Mouse (Mus musculus): ENCODE data around the gene Hist1h3d.
"Not testable (repeated sequence)": the region's sequence is repeated elsewhere in the genome, so short reads cannot be mapped to it uniquely, and the experiment has no call there.

Gene Hist1h3d

GRCm38 (mm10) chr13:23570261-23571021 lies 5.1 kb upstream of the Hist1h3d start:
- DNase-seq (ENCODE audit: low spot score), result peak; percentile 49

GRCm38 (mm10) chr13:23571022-23571503 lies 4.5 kb upstream of the Hist1h3d start, which contains the start of the genes Hist1h2ae and Hist1h2bg:
Hist1h2ae (minus strand) TSS chr13:23571220.
Hist1h2bg (plus strand) TSS chr13:23571396.
- peak; percentile 94 for DNase-seq (ENCODE audit: low spot score)

- peak; percentile 62 for DNase-seq (ENCODE audit: low spot score)
Observed at GRCm38 (mm10) chr13:23571504-23572217, 3.9 kb upstream of the Hist1h3d start.

GRCm38 (mm10) chr13:23572218-23573033 lies 3.1 kb upstream of the Hist1h3d start:
- DNase-seq (ENCODE audit: low spot score), result no peak

GRCm38 (mm10) chr13:23573034-23573897 lies 2.3 kb upstream of the Hist1h3d start:
- peak; percentile 33 for DNase-seq (ENCODE audit: low spot score)

GRCm38 (mm10) chr13:23573898-23574524 lies 1.6 kb upstream of the Hist1h3d start, which contains the start of the genes Hist1h2bf and Hist1h2ad:
Hist1h2bf (minus strand) TSS chr13:23574196.
Hist1h2ad (plus strand) TSS chr13:23574381.
- DNase-seq (ENCODE audit: low spot score), result peak; percentile 96

GRCm38 (mm10) chr13:23574546-23575170 lies 905 bp upstream of the Hist1h3d start:
- DNase-seq (ENCODE audit: low spot score), result not testable (repeated sequence)

- DNase-seq (ENCODE audit: low spot score), result peak; percentile 33
Observed at GRCm38 (mm10) chr13:23575864-23576313, 326 bp downstream of the Hist1h3d start.

- peak; percentile 68 for DNase-seq (ENCODE audit: low spot score)
Observed at GRCm38 (mm10) chr13:23576351-23576881, 853 bp downstream of the Hist1h3d start.

- no peak for DNase-seq (ENCODE audit: low spot score)
Observed at GRCm38 (mm10) chr13:23576906-23577639, 1.5 kb downstream of the Hist1h3d start.

- no peak for DNase-seq (ENCODE audit: low spot score)
Observed at GRCm38 (mm10) chr13:23577835-23578234, 2.3 kb downstream of the Hist1h3d start.

- peak; percentile 99 for DNase-seq (ENCODE audit: low spot score)
Observed at GRCm38 (mm10) chr13:23581408-23582218, 6.0 kb downstream of the Hist1h3d start, which contains the start of gene Hist1h4d. Hist1h4d (plus strand) TSS chr13:23581598.

GRCm38 (mm10) chr13:23582219-23583056 lies 6.9 kb downstream of the Hist1h3d start:
- no peak for DNase-seq (ENCODE audit: low spot score)

GRCm38 (mm10) chr13:23583387-23584068 lies 8.0 kb downstream of the Hist1h3d start:
- DNase-seq (ENCODE audit: low spot score), result no peak

GRCm38 (mm10) chr13:23584331-23584730 lies 8.8 kb downstream of the Hist1h3d start:
- no peak for DNase-seq (ENCODE audit: low spot score)

- peak; percentile 79 for DNase-seq (ENCODE audit: low spot score)
Observed at GRCm38 (mm10) chr13:23585029-23585441, 9.5 kb downstream of the Hist1h3d start.

Data from yolk sac, embryonic 10.5 days (tissue).